Mouse (Mus musculus) hindbrain, embryonic 11.5 days (tissue): ENCODE measurements around the gene Tmc3. TPM values are rescaled to one million over a fixed set of nuclear protein-coding genes. Genes with fewer than 3 reads are reported as not detected.

Experiments
- ATAC-seq: fragments of 200-750 bp; cut with Nextera tagmentation; 2 replicates; pipeline ENCODE4 v1.8.0; 2017; ENCODE audit warnings: mild to moderate bottlenecking, moderate TSS enrichment, moderate library complexity; ENCODE audit not compliant: low FRiP score
- DNase-seq: peaks from one replicate; pipeline ENCODE4 v3.0.0-alpha.2; 2015; ENCODE audit warnings: low spot score
- H3K27ac ChIP-seq: fragments of 300-500 bp; sonication (generic); 2 replicates; pipeline ENCODE4 v1.5.1; 2014; ENCODE audit warnings: mild to moderate bottlenecking, low read depth, low read length
- H3K27me3 ChIP-seq: fragments of 300-500 bp; sonication (generic); 2 replicates; pipeline ENCODE4 v1.6.1; 2014; ENCODE audit warnings: mild to moderate bottlenecking, low read length, moderate library complexity, mixed read lengths; ENCODE audit not compliant: control insufficient read depth, insufficient read depth
- H3K36me3 ChIP-seq: fragments of 300-500 bp; sonication (generic); 2 replicates; pipeline ENCODE4 v1.6.1; 2014; ENCODE audit warnings: mild to moderate bottlenecking, low read length, moderate library complexity, mixed read lengths; ENCODE audit not compliant: control insufficient read depth, insufficient read depth
- H3K4me1 ChIP-seq: fragments of 300-500 bp; sonication (generic); replicated peaks from 2 replicates; pipeline ENCODE4 v1.6.1; 2014; ENCODE audit warnings: low read length, mixed read lengths; ENCODE audit not compliant: control insufficient read depth, insufficient read depth
- H3K4me2 ChIP-seq: fragments of 300-500 bp; sonication (generic); replicated peaks from 2 replicates; pipeline ENCODE4 v1.6.1; 2014; ENCODE audit warnings: mild to moderate bottlenecking, low read depth, low read length
- H3K4me3 ChIP-seq: fragments of 300-500 bp; sonication (generic); 2 replicates; pipeline ENCODE4 v1.5.1; 2014; ENCODE audit warnings: low read depth, low read length
- H3K9ac ChIP-seq: fragments of 300-500 bp; sonication (generic); 2 replicates; pipeline ENCODE4 v1.6.1; 2014; ENCODE audit warnings: low read depth, low read length
- H3K9me3 ChIP-seq: fragments of 300-500 bp; sonication (generic); 2 replicates; pipeline ENCODE4 v1.6.1; 2016; ENCODE audit warnings: low read length; ENCODE audit not compliant: control insufficient read depth
- WGBS: fragments of 180-500 bp; shearing (Covaris S2); extraction: QIAGEN DNeasy Blood & Tissue Kit; methylation state at CpG from one replicate; pipeline ENCODE4 v1.1.7; 2014; 5-methylcytosine and 5-hydroxymethylcytosine counted together
- polyA plus RNA-seq: library from polyadenylated mRNA; unstranded; fragments of >200 nt; fragmentation: Nextera tagmentation; extraction: Ambion mirVana; gene quantifications from 2 replicates; pipeline ENCODE4 v1.2.1, GENCODE M21; 2014

The Tmc3 gene
- polyA plus RNA-seq, 1 experiment from 2014 or later = 1.5 TPM

DNA sequence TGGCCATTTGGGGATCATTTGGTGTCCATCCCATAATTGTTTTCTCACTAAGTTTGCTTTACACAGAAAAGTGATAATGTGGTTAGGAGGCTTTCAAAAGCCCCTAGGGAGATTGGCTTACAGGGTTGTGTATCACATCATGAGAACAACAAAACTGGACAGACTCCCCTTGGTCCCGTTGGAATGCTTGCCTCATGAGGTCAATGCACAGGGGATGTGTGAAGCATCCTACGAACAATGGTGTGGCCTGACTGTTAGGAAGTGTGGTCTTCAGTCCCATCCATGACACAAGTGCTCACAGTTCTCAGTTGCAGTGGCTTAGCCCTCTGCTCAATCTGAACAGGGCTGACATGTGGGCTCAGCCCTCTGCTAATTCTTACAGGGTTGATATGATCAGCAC lies 12.3 kb upstream of the Tmc3 start:
- no peaks in the 10 kb centered on the region for H3K36me3 ChIP-seq
- 86% methylated on average over 2 of the region's 2 CpGs for WGBS
- no peak overlapping the region for H3K9ac ChIP-seq
- H3K27me3 ChIP-seq = no peaks in the 10 kb centered on the region
- H3K4me2 ChIP-seq = no peak overlapping the region
- no peaks in the 10 kb centered on the region for H3K9me3 ChIP-seq
- ATAC-seq (no peak), DNase-seq (no peak)
- no peak overlapping the region for H3K4me3 ChIP-seq
- H3K27ac ChIP-seq = no peak overlapping the region
- H3K4me1 ChIP-seq = no peaks in the 10 kb centered on the region

GRCm38 (mm10) chr7:83580946-83581345 lies 3.8 kb upstream of the Tmc3 start:
- no peak overlapping the region for H3K4me3 ChIP-seq
- no peaks in the 10 kb centered on the region for H3K27me3 ChIP-seq
- H3K4me2 ChIP-seq = no peak overlapping the region
- H3K27ac ChIP-seq = no peak overlapping the region
- ATAC-seq (no peak), DNase-seq (peak; percentile 27)
- WGBS = 54% methylated on average over 4 of the region's 4 CpGs
- H3K9ac ChIP-seq = no peak overlapping the region
- no peaks in the 10 kb centered on the region for H3K4me1 ChIP-seq
- no peaks in the 10 kb centered on the region for H3K36me3 ChIP-seq
- no peaks in the 10 kb centered on the region for H3K9me3 ChIP-seq

- Histone ChIP-seq H3K4me2 (no peak overlapping the region), H3K36me3 (no peaks in the 10 kb centered on the region), H3K9ac (no peak overlapping the region), H3K4me3 (no peak overlapping the region), H3K9me3 (no peaks in the 10 kb centered on the region), H3K4me1 (no peaks in the 10 kb centered on the region), H3K27me3 (no peaks in the 10 kb centered on the region), H3K27ac (no peak overlapping the region)
- 77% methylated on average over 3 of the region's 3 CpGs for WGBS
- ATAC-seq = no peak
- no peak for DNase-seq
These were observed 9.3 kb downstream of the Tmc3 start for GRCm38 (mm10) chr7:83594056-83594455.

GRCm38 (mm10) chr7:83597063-83597462 lies 12.3 kb downstream of the Tmc3 start:
- Histone ChIP-seq H3K4me1 (no peaks in the 10 kb centered on the region), H3K4me2 (no peak overlapping the region), H3K4me3 (no peak overlapping the region), H3K9ac (no peak overlapping the region), H3K9me3 (no peaks in the 10 kb centered on the region), H3K36me3 (no peaks in the 10 kb centered on the region), H3K27me3 (no peaks in the 10 kb centered on the region), H3K27ac (no peak overlapping the region)
- 90% methylated on average over 3 of the region's 3 CpGs for WGBS
- DNase-seq (no peak), ATAC-seq (no peak)

DNA sequence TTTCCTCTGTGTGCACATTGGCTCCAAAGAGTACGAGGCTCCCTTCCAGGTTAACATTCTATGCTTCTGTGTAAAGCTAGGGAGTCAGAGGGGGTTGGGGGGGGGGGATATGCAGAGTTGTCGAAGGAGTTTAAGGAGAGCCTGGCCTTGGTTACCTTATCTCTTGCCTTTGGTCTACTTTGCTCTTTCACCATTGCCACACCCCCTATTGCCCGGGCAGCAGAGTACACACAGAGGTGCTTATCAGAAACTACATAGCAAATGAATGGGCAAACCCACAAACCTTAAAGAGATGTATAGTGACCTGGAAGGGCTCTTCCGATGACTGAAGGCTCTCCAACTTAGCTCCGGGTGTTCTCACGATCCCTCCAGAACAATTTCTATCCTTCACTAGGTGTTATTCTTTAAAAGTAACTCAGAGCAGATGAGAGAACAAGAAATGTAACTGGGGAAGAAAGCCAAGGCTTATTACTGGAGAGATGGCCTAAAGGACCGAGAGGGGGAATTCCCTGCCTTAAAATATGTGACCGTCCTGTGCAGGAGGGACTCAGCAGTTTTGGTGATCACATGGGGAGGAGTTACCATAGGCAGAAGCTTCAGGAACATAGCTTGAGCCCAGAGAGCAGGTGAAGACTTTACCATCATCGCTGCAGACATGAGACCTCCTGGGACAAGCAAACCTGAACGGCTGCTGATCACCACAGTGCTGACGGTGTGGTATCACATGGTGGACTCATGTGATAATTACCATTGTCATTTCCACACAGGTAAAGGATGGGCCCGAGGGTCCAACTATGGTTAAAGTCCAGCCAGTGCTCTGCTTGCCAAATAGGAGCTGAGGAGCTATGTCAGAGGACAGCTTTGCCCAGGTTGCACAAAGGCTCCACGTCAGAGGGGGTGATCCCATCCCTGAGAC lies 14.5 kb downstream of the Tmc3 start:
- Histone ChIP-seq H3K36me3 (no peaks in the 10 kb centered on the region), H3K4me3 (no peak overlapping the region), H3K4me1 (no peaks in the 10 kb centered on the region), H3K9me3 (no peaks in the 10 kb centered on the region), H3K27me3 (no peaks in the 10 kb centered on the region), H3K27ac (no peak overlapping the region), H3K9ac (no peak overlapping the region), H3K4me2 (no peak overlapping the region)
- ATAC-seq = no peak
- WGBS = 90% methylated on average over 13 of the region's 13 CpGs
- no peak for DNase-seq

- peak; percentile 33; the same call in 1 of the 2 replicates for ATAC-seq
These were observed 15.2 kb downstream of the Tmc3 start for GRCm38 (mm10) chr7:83599913-83600286.

GRCm38 (mm10) chr7:83604180-83604944 lies 19.6 kb downstream of the Tmc3 start:
- H3K36me3 ChIP-seq = no peaks in the 10 kb centered on the region
- DNase-seq (no peak), ATAC-seq (no peak)
- no peak overlapping the region for H3K4me3 ChIP-seq
- H3K4me2 ChIP-seq = no peak overlapping the region
- H3K4me1 ChIP-seq = no peaks in the 10 kb centered on the region
- no peak overlapping the region for H3K27ac ChIP-seq
- no peaks in the 10 kb centered on the region for H3K27me3 ChIP-seq
- H3K9me3 ChIP-seq = no peaks in the 10 kb centered on the region
- WGBS = 91% methylated on average over 7 of the region's 7 CpGs
- H3K9ac ChIP-seq = no peak overlapping the region

More at GRCm38 (mm10) chr7:83599913-83600286, 15.2 kb downstream of the Tmc3 start:
- Histone ChIP-seq H3K4me3 (no peak overlapping the region), H3K9ac (no peak overlapping the region), H3K4me2 (no peak overlapping the region), H3K36me3 (no peaks in the 10 kb centered on the region), H3K27me3 (no peaks in the 10 kb centered on the region), H3K4me1 (no peaks in the 10 kb centered on the region), H3K9me3 (no peaks in the 10 kb centered on the region), H3K27ac (no peak overlapping the region)
- WGBS = 61% methylated on average over 8 of the region's 8 CpGs
- DNase-seq = peak; percentile 70

GRCm38 (mm10) chr7:83606796-83607195 lies 22.1 kb downstream of the Tmc3 start:
- Histone ChIP-seq H3K9ac (no peak overlapping the region), H3K4me3 (no peak overlapping the region), H3K4me2 (no peak overlapping the region), H3K9me3 (no peaks in the 10 kb centered on the region), H3K4me1 (no peaks in the 10 kb centered on the region), H3K36me3 (no peaks in the 10 kb centered on the region), H3K27me3 (no peaks in the 10 kb centered on the region), H3K27ac (no peak overlapping the region)
- WGBS = 98% methylated on average over 2 of the region's 2 CpGs
- ATAC-seq (no peak), DNase-seq (no peak)
